Mouse (Mus musculus) testis, adult 2 months (tissue): ENCODE results near the gene Ighmbp2. TPM values are rescaled to one million over a fixed set of nuclear protein-coding genes. Genes with fewer than 3 reads are reported as not detected.

ENCODE experiments used
- H3K27ac ChIP-seq: fragments of 200-500 bp; 2 replicates; pipeline ENCODE4 v1.5.1; 2012; ENCODE audit warnings: low read depth, low read length; ENCODE audit not compliant: control insufficient read depth, insufficient read depth
- H3K27me3 ChIP-seq: fragments of 200-500 bp; 2 replicates; pipeline ENCODE4 v1.6.1; 2012; ENCODE audit warnings: mild to moderate bottlenecking, low read length, moderate library complexity; ENCODE audit not compliant: control insufficient read depth, insufficient read depth
- H3K36me3 ChIP-seq: fragments of 200-500 bp; 2 replicates; pipeline ENCODE4 v1.6.1; 2012; ENCODE audit warnings: mild to moderate bottlenecking, low read length; ENCODE audit not compliant: control insufficient read depth, insufficient read depth
- H3K4me1 ChIP-seq: fragments of 200-500 bp; 2 replicates; pipeline ENCODE4 v1.6.1; 2012; ENCODE audit warnings: low read length; ENCODE audit not compliant: control insufficient read depth, insufficient read depth
- H3K4me3 ChIP-seq: fragments of 200-500 bp; 2 replicates; pipeline ENCODE4 v1.5.1; 2012; ENCODE audit warnings: low read depth, mild to moderate bottlenecking, low read length, moderate library complexity, mixed read lengths; ENCODE audit not compliant: control insufficient read depth
- CTCF ChIP-seq: fragments of 200-500 bp; IDR thresholded peaks from 2 replicates; pipeline ENCODE4 v1.5.1; 2012; ENCODE audit warnings: low read depth, mild to moderate bottlenecking, inconsistent platforms, low read length, moderate library complexity; ENCODE audit not compliant: control insufficient read depth, insufficient read depth, insufficient replicate concordance
- POLR2A ChIP-seq: fragments of 200-500 bp; IDR thresholded peaks from 2 replicates; pipeline ENCODE4 v1.6.1; 2012; ENCODE audit warnings: low read depth, mild to moderate bottlenecking, inconsistent platforms, low read length, moderate library complexity; ENCODE audit not compliant: control insufficient read depth
- polyA plus RNA-seq: library from polyadenylated mRNA; depleted of rRNA; stranded (reverse); fragments of >200 nt; gene quantifications from 2 replicates; pipeline ENCODE4 v1.2.3, GENCODE M21; 2012

The Ighmbp2 gene
- polyA plus RNA-seq, 1 experiment: 4.1 TPM

DNA sequence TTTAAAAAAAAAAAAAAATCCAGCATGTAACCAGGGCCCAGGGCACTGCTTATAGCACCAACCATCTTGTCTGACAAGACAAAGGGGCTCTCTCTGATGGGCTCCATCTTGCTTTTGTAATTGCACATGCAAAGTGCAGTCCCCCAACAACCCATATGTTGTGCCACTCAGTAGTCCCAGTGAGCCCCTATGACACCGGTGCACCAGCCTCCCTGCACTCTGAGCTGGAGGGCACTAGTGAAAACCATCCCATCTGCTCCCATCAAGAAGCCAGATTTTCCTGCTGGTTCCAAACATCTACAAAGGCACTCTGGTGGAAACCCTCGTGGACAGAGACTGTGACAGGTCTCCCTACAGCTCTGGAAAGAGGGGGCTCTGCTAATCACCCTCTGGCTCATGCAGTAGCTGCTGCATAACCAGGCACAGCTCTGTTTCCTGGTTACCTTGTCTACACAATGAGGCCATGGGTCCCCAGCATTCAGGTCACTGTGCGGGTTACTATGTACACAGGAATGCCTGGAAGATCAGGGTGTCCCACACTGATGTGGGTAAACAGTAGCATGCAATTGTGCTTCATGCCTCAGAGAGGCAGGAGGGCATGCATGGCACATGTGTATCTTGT lies 7.0 kb downstream of the Ighmbp2 start:
- TF ChIP-seq POLR2A: no peak
- TF ChIP-seq CTCF: no peak
- no peak overlapping the region for H3K4me3 ChIP-seq
- no peaks in the 10 kb centered on the region; the same call in 1 of the 2 replicates for H3K36me3 ChIP-seq
- H3K27ac ChIP-seq: no peak overlapping the region
- no peaks in the 10 kb centered on the region for H3K27me3 ChIP-seq
- H3K4me1 ChIP-seq: no peaks in the 10 kb centered on the region

DNA sequence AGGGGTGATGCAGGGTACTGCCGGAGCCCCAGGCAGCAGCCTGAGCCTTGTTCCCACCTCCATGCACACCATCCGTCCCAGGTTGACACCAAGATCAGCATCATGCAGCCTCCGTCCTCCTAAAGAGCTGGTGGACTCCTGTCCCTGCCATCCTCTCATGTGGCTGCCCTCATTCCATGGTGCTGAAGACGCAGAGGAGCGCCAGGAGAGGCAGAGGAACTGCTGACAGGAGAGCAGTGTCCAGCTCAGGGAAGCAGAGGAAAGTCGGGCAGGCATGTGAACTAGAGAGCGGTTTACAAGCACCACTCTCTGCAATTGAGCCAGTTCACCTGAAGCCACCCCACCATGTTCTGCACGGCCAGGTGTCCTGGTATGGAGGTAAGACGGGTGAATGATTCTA lies 9.5 kb downstream of the Ighmbp2 start:
- Histone ChIP-seq H3K4me3 (no peak overlapping the region), H3K4me1 (no peaks in the 10 kb centered on the region), H3K27me3 (no peaks in the 10 kb centered on the region), H3K27ac (no peak overlapping the region), H3K36me3 (no peaks in the 10 kb centered on the region; the same call in 1 of the 2 replicates)
- TF ChIP-seq CTCF (no peak), POLR2A (no peak)

DNA sequence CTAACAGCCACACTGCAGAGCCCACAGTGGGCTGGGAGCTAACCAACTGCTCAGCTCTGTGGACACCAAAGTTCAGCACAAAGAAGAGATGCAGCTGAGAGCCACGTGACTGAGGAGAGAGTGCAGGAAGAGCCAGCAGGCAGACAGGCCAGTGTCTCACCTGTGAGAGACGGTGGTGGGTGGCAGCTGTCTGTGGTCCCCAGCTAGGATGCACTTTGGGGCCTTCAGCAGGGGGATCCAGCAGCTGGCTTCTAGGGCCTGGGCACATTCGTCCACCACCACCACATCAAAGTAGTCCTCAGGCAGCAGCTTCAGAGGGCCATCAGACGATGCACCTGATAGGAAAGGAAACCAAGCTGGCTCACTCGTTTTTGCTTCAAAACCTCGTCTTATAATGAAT lies 11.5 kb downstream of the Ighmbp2 start:
- H3K27me3 ChIP-seq: no peaks in the 10 kb centered on the region
- TF ChIP-seq CTCF (no peak), POLR2A (no peak)
- H3K27ac ChIP-seq: no peak overlapping the region
- no peaks in the 10 kb centered on the region for H3K4me1 ChIP-seq
- H3K4me3 ChIP-seq: no peak overlapping the region
- H3K36me3 ChIP-seq: no peaks in the 10 kb centered on the region; the same call in 1 of the 2 replicates

DNA sequence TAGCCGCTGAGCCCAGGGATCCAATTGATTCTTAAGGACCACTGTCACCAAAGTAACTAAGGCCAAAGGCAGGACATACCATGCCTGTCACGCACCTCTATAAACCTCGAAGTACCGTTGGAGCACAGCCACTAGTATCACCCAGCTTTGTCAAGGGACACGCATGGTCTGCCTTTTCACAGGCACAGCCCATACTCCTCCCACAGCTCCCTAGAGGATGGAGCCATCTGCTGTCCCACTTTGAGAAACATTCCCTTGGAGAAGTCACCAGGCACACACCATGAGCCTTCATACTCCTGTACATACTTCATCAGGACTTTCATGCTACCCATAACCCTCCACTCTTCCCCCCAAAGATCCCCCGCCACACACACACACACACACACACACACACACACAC lies 13.0 kb downstream of the Ighmbp2 start:
- TF ChIP-seq POLR2A: no peak
- TF ChIP-seq CTCF: no peak
- no peak overlapping the region for H3K4me3 ChIP-seq
- H3K27ac ChIP-seq: no peak overlapping the region
- no peaks in the 10 kb centered on the region for H3K27me3 ChIP-seq
- no peaks in the 10 kb centered on the region for H3K4me1 ChIP-seq
- H3K36me3 ChIP-seq: no peaks in the 10 kb centered on the region; the same call in 1 of the 2 replicates

DNA sequence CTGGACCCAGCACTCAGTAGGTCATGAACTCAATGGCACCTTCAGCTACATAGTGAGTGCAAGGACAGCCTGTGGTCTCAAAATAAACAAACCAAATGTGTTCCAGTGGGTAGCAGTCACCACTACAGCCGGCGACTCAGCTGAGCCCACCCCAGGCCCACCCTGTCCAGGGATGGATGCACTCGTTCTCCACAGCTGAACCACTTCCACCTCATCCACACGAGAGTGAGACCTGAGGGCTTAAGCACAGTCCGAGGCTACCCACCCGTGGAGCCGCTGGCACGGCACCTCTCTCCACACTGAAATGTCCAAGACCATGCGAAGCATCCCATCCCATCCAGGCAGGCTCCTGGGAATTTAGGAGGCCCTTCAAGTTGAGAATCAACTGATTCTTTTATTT lies 13.5 kb downstream of the Ighmbp2 start:
- Histone ChIP-seq H3K27ac (no peak overlapping the region), H3K4me3 (no peak overlapping the region), H3K27me3 (no peaks in the 10 kb centered on the region), H3K4me1 (no peaks in the 10 kb centered on the region), H3K36me3 (no peaks in the 10 kb centered on the region; the same call in 1 of the 2 replicates)
- TF ChIP-seq CTCF: no peak
- TF ChIP-seq POLR2A: no peak

DNA sequence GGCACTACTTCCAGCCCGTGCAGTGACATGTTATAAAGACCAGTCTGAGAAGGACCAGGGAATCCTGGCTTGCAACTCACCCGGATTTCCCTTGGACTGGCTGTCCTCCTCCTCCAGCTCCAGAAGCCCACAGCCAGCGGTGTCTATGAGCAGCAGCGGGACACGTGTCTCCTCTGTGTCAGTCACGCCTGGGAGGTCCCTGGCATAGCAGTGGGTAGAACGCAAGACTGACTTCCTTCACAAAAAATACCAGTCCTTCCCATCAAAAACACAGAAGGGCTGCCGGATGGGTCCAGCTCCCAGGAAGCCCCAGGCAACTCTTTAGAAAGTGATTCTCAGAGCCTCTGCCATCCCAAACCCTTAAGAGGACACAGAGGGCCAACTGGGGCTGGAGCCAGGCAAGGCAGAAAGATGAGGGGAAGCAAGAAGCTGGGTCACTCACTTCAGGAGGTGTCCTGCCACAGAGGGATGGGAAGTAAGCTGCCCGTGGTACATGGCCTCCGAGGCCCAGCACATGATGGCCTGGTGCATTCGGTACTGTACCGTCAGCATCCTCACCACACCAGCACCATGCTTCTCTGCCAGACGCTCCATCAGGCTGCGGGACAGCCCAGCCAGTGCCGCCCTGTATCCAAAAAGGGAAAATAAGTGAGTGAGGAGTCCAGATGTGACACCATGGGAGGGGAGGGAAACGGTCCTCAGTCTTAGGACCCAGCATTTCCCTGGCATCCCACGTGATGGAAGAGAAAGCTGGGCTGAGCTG lies 14.4 kb downstream of the Ighmbp2 start:
- TF ChIP-seq POLR2A (no peak), CTCF (no peak)
- Histone ChIP-seq H3K27ac (no peak overlapping the region), H3K4me1 (no peaks in the 10 kb centered on the region), H3K36me3 (no peaks in the 10 kb centered on the region; the same call in 1 of the 2 replicates), H3K27me3 (no peaks in the 10 kb centered on the region), H3K4me3 (no peak overlapping the region)

DNA sequence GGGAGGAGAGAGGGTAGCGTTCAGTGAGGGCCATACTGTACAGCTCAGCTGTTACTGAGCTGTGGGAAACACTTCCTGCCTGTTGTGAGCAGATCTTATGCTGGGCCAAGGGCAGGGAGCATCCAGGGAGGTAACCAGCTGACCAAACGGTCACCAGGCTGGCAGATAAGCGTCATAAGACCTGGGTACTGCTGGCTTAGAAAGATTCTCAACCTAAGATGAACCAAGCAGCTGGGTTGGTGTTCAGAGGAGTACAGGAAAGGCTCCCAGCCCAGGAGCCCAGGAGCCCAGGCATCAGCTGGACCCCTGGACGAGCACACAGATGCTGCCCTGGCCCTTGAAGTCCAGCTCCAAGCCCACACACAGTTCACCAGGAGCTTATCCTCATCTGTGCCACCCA lies 15.5 kb downstream of the Ighmbp2 start:
- TF ChIP-seq CTCF: no peak
- no peak for TF ChIP-seq POLR2A
- Histone ChIP-seq H3K27ac (no peak overlapping the region), H3K27me3 (no peaks in the 10 kb centered on the region), H3K36me3 (no peaks in the 10 kb centered on the region; the same call in 1 of the 2 replicates), H3K4me3 (no peak overlapping the region), H3K4me1 (no peaks in the 10 kb centered on the region)
